Mouse (Mus musculus): ENCODE data around the gene 1110051M20Rik. TPM values are rescaled to one million over a fixed set of nuclear protein-coding genes. Genes with fewer than 3 reads are reported as not detected.
A peak's percentile ranks its signal among the peaks of the same experiment; 100 is the strongest.

1110051M20Rik gene
- total and polyA plus RNA-seq, 2 experiments from 2014 or later, result 141 to 175 TPM

- no peak for TF ChIP-seq CTCF (IDR thresholded peaks at IDR 0.05; ENCODE audit: low read depth)
- Histone ChIP-seq H3K4me2 (ENCODE audit: low read depth, low read length) (no peak overlapping the region), H3K27me3 (ENCODE audit: insufficient read depth, low read length) (no peaks in the 10 kb centered on the region), H3K9me3 (ENCODE audit: low read length) (no peaks in the 10 kb centered on the region), H3K4me3 (ENCODE audit: low read length) (no peak overlapping the region), H3K36me3 (ENCODE audit: insufficient read depth, low read length) (no peaks in the 10 kb centered on the region), H3K9ac (replicated peaks; ENCODE audit: low read length) (no peak overlapping the region), H3K27ac (no peak overlapping the region), H3K4me1 (ENCODE audit: insufficient read depth, low read length) (peaks cover 13% of the 10 kb centered on the region; the same call in 1 of the 2 replicates)
- ATAC-seq (no peak), DNase-seq (ENCODE audit: low spot score) (no peak)
- WGBS, result 96% methylated on average over 2 of the region's 2 CpGs
Measured at GRCm38 (mm10) chr2:91321923-91322322, 122.6 kb downstream of the 1110051M20Rik start.

GRCm38 (mm10) chr2:91320559-91321529 lies 123.7 kb downstream of the 1110051M20Rik start:
- H3K36me3 ChIP-seq (ENCODE audit: insufficient read depth, low read length), result no peaks in the 10 kb centered on the region
- DNase-seq (ENCODE audit: low spot score), result no peak

GRCm38 (mm10) chr2:91314184-91314583 lies 130.3 kb downstream of the 1110051M20Rik start:
- Histone ChIP-seq H3K9me3 (ENCODE audit: low read length) (no peaks in the 10 kb centered on the region), H3K4me2 (ENCODE audit: low read depth, low read length) (no peak overlapping the region), H3K9ac (replicated peaks; ENCODE audit: low read length) (no peak overlapping the region), H3K4me1 (ENCODE audit: insufficient read depth, low read length) (peaks cover 6% of the 10 kb centered on the region; the same call in 1 of the 2 replicates), H3K27ac (no peak overlapping the region), H3K27me3 (ENCODE audit: insufficient read depth, low read length) (no peaks in the 10 kb centered on the region), H3K36me3 (ENCODE audit: insufficient read depth, low read length) (no peaks in the 10 kb centered on the region), H3K4me3 (ENCODE audit: low read length) (no peak overlapping the region)
- ATAC-seq (no peak), DNase-seq (ENCODE audit: low spot score) (no peak)
- WGBS, result 95% methylated on average over 7 of the region's 7 CpGs
- no peak for TF ChIP-seq CTCF (IDR thresholded peaks at IDR 0.05; ENCODE audit: low read depth)

More at GRCm38 (mm10) chr2:91320559-91321529, 123.7 kb downstream of the 1110051M20Rik start:
- 83% methylated on average over 10 of the region's 10 CpGs for WGBS
- TF ChIP-seq CTCF (IDR thresholded peaks at IDR 0.05; ENCODE audit: low read depth), result no peak
- Histone ChIP-seq H3K4me2 (ENCODE audit: low read depth, low read length) (no peak overlapping the region), H3K27me3 (ENCODE audit: insufficient read depth, low read length) (no peaks in the 10 kb centered on the region), H3K4me3 (ENCODE audit: low read length) (no peak overlapping the region), H3K27ac (no peak overlapping the region), H3K4me1 (ENCODE audit: insufficient read depth, low read length) (peaks cover 10% of the 10 kb centered on the region; the same call in 1 of the 2 replicates), H3K9me3 (ENCODE audit: low read length) (no peaks in the 10 kb centered on the region), H3K9ac (replicated peaks; ENCODE audit: low read length) (no peak overlapping the region)
- no peak for ATAC-seq

- no peak for DNase-seq (ENCODE audit: low spot score)
- Histone ChIP-seq H3K4me1 (ENCODE audit: insufficient read depth, low read length) (peaks cover 6% of the 10 kb centered on the region; the same call in 1 of the 2 replicates), H3K9me3 (ENCODE audit: low read length) (no peaks in the 10 kb centered on the region), H3K36me3 (ENCODE audit: insufficient read depth, low read length) (no peaks in the 10 kb centered on the region), H3K27me3 (ENCODE audit: insufficient read depth, low read length) (no peaks in the 10 kb centered on the region), H3K4me2 (ENCODE audit: low read depth, low read length) (no peak overlapping the region), H3K9ac (replicated peaks; ENCODE audit: low read length) (no peak overlapping the region), H3K27ac (peak overlapping the region; percentile 42; the same call in 1 of the 2 replicates), H3K4me3 (ENCODE audit: low read length) (no peak overlapping the region)
- ATAC-seq, result peak; percentile 63; the same call in 1 of the 2 replicates
- WGBS, result 28% methylated on average over 10 of the region's 10 CpGs
- no peak for TF ChIP-seq CTCF (IDR thresholded peaks at IDR 0.05; ENCODE audit: low read depth)
Measured at GRCm38 (mm10) chr2:91312578-91313311, 131.8 kb downstream of the 1110051M20Rik start.

- H3K36me3 ChIP-seq (ENCODE audit: insufficient read depth, low read length), result no peaks in the 10 kb centered on the region
- H3K27me3 ChIP-seq (ENCODE audit: insufficient read depth, low read length), result no peaks in the 10 kb centered on the region
- no peak overlapping the region for H3K27ac ChIP-seq
- WGBS, result 71% methylated on average over 3 of the region's 3 CpGs
- no peak for ATAC-seq
- H3K4me2 ChIP-seq (ENCODE audit: low read depth, low read length), result no peak overlapping the region
- no peak for DNase-seq (ENCODE audit: low spot score)
- no peak overlapping the region for H3K9ac ChIP-seq (replicated peaks; ENCODE audit: low read length)
- no peak for TF ChIP-seq CTCF (IDR thresholded peaks at IDR 0.05; ENCODE audit: low read depth)
- H3K4me1 ChIP-seq (ENCODE audit: insufficient read depth, low read length), result peaks cover 6% of the 10 kb centered on the region; the same call in 1 of the 2 replicates
- no peaks in the 10 kb centered on the region for H3K9me3 ChIP-seq (ENCODE audit: low read length)
- no peak overlapping the region for H3K4me3 ChIP-seq (ENCODE audit: low read length)
Measured at GRCm38 (mm10) chr2:91309546-91309945, 135.0 kb downstream of the 1110051M20Rik start.

- Histone ChIP-seq H3K9me3 (ENCODE audit: low read length) (no peaks in the 10 kb centered on the region), H3K36me3 (ENCODE audit: insufficient read depth, low read length) (no peaks in the 10 kb centered on the region), H3K9ac (replicated peaks; ENCODE audit: low read length) (no peak overlapping the region), H3K4me2 (ENCODE audit: low read depth, low read length) (no peak overlapping the region), H3K27ac (no peak overlapping the region), H3K4me3 (ENCODE audit: low read length) (no peak overlapping the region), H3K27me3 (ENCODE audit: insufficient read depth, low read length) (no peaks in the 10 kb centered on the region), H3K4me1 (ENCODE audit: insufficient read depth, low read length) (peaks cover 6% of the 10 kb centered on the region; the same call in 1 of the 2 replicates)
- ATAC-seq (no peak), DNase-seq (ENCODE audit: low spot score) (no peak)
- no peak for TF ChIP-seq CTCF (IDR thresholded peaks at IDR 0.05; ENCODE audit: low read depth)
- WGBS, result 72% methylated on average over 5 of the region's 5 CpGs
Measured at GRCm38 (mm10) chr2:91308680-91309079, 135.8 kb downstream of the 1110051M20Rik start.

Data from hindbrain, postnatal 0 days (tissue).